Mouse (Mus musculus) layer of hippocampus, adult 8-10 months (tissue): ENCODE data around the gene Hbs1l. TPM values are rescaled to one million over a fixed set of nuclear protein-coding genes. Genes with fewer than 3 reads are reported as not detected.

Experiments used
- DNase-seq, 2 experiments: peaks; one replicate each; pipeline ENCODE4 v3.0.0; 2022; ENCODE audit warnings: low spot score in 2 of 2
- total RNA-seq, 4 experiments: library from RNA; stranded (reverse); gene quantifications; 2 replicates each; pipeline ENCODE4 v1.2.4; 2022

Hbs1l gene
- 10 to 100 TPM; 53.7 to 72.2 (median 64.1) TPM for total RNA-seq

GRCm38 (mm10) chr10:21295759-21296621, at the start of gene Hbs1l:
Hbs1l (plus strand) TSS chr10:21295979.
- DNase-seq: peak; percentile 82 to 89

- no peak for DNase-seq
Measured at GRCm38 (mm10) chr10:21248556-21248955, 47.2 kb upstream of the Hbs1l start.

- DNase-seq: peak; percentile 3 to 29
Measured at GRCm38 (mm10) chr10:21251881-21252534, 43.8 kb upstream of the Hbs1l start.

- no peak for DNase-seq
Measured at GRCm38 (mm10) chr10:21252800-21253199, 43.0 kb upstream of the Hbs1l start.

- no peak for DNase-seq
Measured at GRCm38 (mm10) chr10:21254266-21255140, 41.3 kb upstream of the Hbs1l start.

- no peak for DNase-seq
Measured at GRCm38 (mm10) chr10:21257244-21257643, 38.5 kb upstream of the Hbs1l start.

- no peak for DNase-seq
Measured at GRCm38 (mm10) chr10:21259649-21260048, 36.1 kb upstream of the Hbs1l start.

GRCm38 (mm10) chr10:21265188-21265587, 30.6 kb upstream of the Hbs1l start:
- DNase-seq: no peak

- no peak for DNase-seq
Measured at GRCm38 (mm10) chr10:21267452-21267851, 28.3 kb upstream of the Hbs1l start.

- DNase-seq: no peak
Measured at GRCm38 (mm10) chr10:21268786-21269410, 26.9 kb upstream of the Hbs1l start.

GRCm38 (mm10) chr10:21269920-21270319, 25.9 kb upstream of the Hbs1l start:
- DNase-seq: no peak

GRCm38 (mm10) chr10:21270905-21271304, 24.9 kb upstream of the Hbs1l start:
- DNase-seq: no peak

GRCm38 (mm10) chr10:21271310-21271709, 24.5 kb upstream of the Hbs1l start:
- no peak for DNase-seq

- DNase-seq: no peak
Measured at GRCm38 (mm10) chr10:21271785-21272184, 24.0 kb upstream of the Hbs1l start.

GRCm38 (mm10) chr10:21287243-21288127, 8.3 kb upstream of the Hbs1l start:
- no peak for DNase-seq

- no peak for DNase-seq
Measured at GRCm38 (mm10) chr10:21291228-21291627, 4.6 kb upstream of the Hbs1l start.

GRCm38 (mm10) chr10:21294217-21294616, 1.6 kb upstream of the Hbs1l start:
- DNase-seq: no peak

- no peak for DNase-seq
Measured at GRCm38 (mm10) chr10:21295397-21295758, 401 bp upstream of the Hbs1l start.

GRCm38 (mm10) chr10:21298972-21299371, 3.2 kb downstream of the Hbs1l start:
- DNase-seq: no peak

- DNase-seq: no peak
Measured at GRCm38 (mm10) chr10:21301822-21302221, 6.0 kb downstream of the Hbs1l start.
